Mouse (Mus musculus) retina, postnatal 7 days (tissue): Measurements from ENCODE around the gene Egfl8.

ENCODE experiments used
- DNase-seq: peaks from one replicate; pipeline ENCODE4 v3.0.0-alpha.2; 2012; ENCODE audit warnings: low read depth, low spot score

Gene Egfl8

GRCm38 (mm10) chr17:34597566-34598095, 18.1 kb downstream of the Egfl8 start, which contains the start of gene Ager:
Gene Ager, plus strand, starts transcription at chr17:34597862.
- DNase-seq = no peak

GRCm38 (mm10) chr17:34596098-34596497, 19.7 kb downstream of the Egfl8 start:
- no peak for DNase-seq

GRCm38 (mm10) chr17:34593752-34594525, 21.8 kb downstream of the Egfl8 start:
- DNase-seq = no peak

GRCm38 (mm10) chr17:34592581-34593549, 22.9 kb downstream of the Egfl8 start:
- DNase-seq = no peak

GRCm38 (mm10) chr17:34591994-34592375, 23.8 kb downstream of the Egfl8 start:
- peak; percentile 79 for DNase-seq

- no peak for DNase-seq
Measured at GRCm38 (mm10) chr17:34591029-34591993, 24.5 kb downstream of the Egfl8 start, which contains the start of gene Pbx2. Gene Pbx2, plus strand, starts transcription at chr17:34591266.

GRCm38 (mm10) chr17:34590154-34590987, 25.4 kb downstream of the Egfl8 start:
- no peak for DNase-seq

GRCm38 (mm10) chr17:34589681-34590101, 26.1 kb downstream of the Egfl8 start, which contains the start of gene Gpsm3:
Gene Gpsm3, plus strand, starts transcription at chr17:34589806.
- DNase-seq = no peak

- no peak for DNase-seq
Measured at GRCm38 (mm10) chr17:34589206-34589605, 26.6 kb downstream of the Egfl8 start.

GRCm38 (mm10) chr17:34588767-34589166, 27.0 kb downstream of the Egfl8 start:
- DNase-seq = no peak

- DNase-seq = no peak
Measured at GRCm38 (mm10) chr17:34587814-34588213, 28.0 kb downstream of the Egfl8 start.

GRCm38 (mm10) chr17:34587423-34587811, 28.4 kb downstream of the Egfl8 start:
- peak; percentile 92 for DNase-seq

GRCm38 (mm10) chr17:34586796-34587422, 28.9 kb downstream of the Egfl8 start:
- peak; percentile 74 for DNase-seq

GRCm38 (mm10) chr17:34585877-34586771, 29.6 kb downstream of the Egfl8 start:
- DNase-seq = no peak

- no peak for DNase-seq
Measured at GRCm38 (mm10) chr17:34585121-34585520, 30.6 kb downstream of the Egfl8 start.

GRCm38 (mm10) chr17:34583819-34584218, 32.0 kb downstream of the Egfl8 start:
- no peak for DNase-seq

- no peak for DNase-seq
Measured at GRCm38 (mm10) chr17:34583397-34583796, 32.4 kb downstream of the Egfl8 start.

- DNase-seq = no peak
Measured at GRCm38 (mm10) chr17:34582528-34582927, 33.2 kb downstream of the Egfl8 start.
